Mouse (Mus musculus) spleen, postnatal 36 days (tissue): ENCODE data around the gene Gbgt1.
"Not testable (repeated sequence)": the region's sequence is repeated elsewhere in the genome, so short reads cannot be mapped to it uniquely, and the experiment has no call there.

Source experiments
- DNase-seq, 2 experiments: peaks; one replicate each; pipeline ENCODE4 v3.0.0; 2022; ENCODE audit warnings: low spot score in 2 of 2, mixed read lengths in 1 of 2

Gene Gbgt1

DNA sequence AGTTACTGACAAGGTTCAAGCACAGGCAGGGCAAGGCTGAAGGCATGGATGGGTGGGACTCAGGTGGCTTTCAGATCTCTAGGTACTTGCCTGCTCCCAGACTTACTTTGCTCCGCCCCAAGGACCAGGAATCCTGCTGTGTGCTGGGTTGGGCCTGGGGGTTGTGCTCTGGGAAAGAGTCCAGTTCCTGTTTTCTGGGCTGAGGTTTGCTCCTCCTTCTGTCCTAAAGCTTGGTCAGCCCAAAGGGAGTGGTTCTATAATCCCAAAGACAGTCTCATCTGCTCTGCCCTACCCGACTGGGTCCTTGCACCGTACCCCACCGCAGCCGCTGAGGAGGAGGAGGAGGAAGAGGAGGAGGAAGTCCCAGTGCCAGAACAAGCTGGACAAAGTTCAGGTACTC is at the start of gene Gbgt1:
Gene Gbgt1, plus strand, starts transcription at position 221 of the 400 bp plus-strand sequence.
- DNase-seq, result no peak

GRCm38 (mm10) chr2:28447315-28447670 is 49.4 kb upstream of the Gbgt1 start:
- DNase-seq, result no peak

- no peak for DNase-seq
Measured at GRCm38 (mm10) chr2:28451663-28452062, 45.0 kb upstream of the Gbgt1 start.

DNA sequence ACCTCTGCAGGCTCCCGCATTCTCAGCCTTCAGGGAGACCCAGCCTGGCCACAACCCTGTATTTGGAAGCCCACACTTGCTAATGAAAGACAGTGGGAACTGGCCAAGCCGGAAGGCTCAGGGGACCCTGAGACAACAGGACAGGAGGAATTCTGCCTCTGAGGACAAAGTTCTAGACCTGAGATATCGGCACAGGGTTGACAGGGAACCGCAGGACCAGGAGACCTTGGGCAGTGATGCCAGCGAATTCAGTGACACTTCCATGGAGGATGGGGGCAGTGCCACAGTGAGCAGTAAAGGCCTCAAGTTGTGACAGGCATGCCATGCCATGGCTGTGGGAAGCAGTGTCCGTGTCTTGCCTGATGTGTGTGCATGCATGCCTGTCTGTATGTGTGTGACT is 43.2 kb upstream of the Gbgt1 start:
- no peak for DNase-seq

GRCm38 (mm10) chr2:28456616-28457015 is 40.1 kb upstream of the Gbgt1 start:
- DNase-seq, result no peak

DNA sequence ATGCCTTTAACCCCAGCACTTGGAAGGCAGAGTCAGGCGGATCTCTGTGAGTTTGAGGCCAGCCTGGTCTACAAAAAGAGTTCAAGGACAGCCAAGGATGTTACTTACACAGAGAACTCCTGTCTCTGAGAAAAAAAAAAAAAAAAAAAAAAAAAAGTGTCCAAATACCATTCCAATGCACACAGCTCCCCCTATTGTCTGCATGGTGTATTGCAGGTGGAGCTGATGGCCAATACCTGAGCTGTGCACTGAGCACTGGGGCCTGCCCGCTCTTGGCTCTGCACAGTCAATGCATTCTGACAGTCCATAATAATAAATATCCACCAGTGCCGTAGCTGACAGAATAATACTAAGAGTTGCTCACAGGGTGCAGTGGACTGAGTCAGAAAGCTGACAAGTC is 32.8 kb upstream of the Gbgt1 start:
- DNase-seq, result peak; percentile 22 to 54

DNA sequence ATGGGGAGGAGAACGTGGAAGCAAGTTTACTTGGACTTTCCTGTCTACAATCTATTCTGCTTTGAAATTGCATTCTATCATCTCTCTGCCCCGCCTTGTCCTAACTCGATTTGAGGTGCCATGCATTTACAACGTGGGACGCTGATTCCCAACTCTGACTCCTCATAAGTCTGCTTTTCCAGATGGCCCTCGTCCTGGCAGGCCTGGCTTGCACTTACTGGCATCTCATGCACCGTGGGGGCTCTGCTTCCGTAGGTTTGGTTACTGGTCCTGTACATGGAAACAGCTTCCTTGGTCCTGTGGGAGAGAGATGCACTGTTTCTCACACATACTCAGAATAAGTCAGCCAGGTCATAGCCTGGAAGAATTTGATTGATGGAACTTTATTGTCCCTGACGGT is 31.8 kb upstream of the Gbgt1 start:
- no peak for DNase-seq

- DNase-seq, result peak; percentile 50 to 56
Measured at GRCm38 (mm10) chr2:28465836-28466518, 30.7 kb upstream of the Gbgt1 start, which contains the start of gene 1700007K13Rik. 1700007K13Rik (minus strand) TSS chr2:28466332.

DNA sequence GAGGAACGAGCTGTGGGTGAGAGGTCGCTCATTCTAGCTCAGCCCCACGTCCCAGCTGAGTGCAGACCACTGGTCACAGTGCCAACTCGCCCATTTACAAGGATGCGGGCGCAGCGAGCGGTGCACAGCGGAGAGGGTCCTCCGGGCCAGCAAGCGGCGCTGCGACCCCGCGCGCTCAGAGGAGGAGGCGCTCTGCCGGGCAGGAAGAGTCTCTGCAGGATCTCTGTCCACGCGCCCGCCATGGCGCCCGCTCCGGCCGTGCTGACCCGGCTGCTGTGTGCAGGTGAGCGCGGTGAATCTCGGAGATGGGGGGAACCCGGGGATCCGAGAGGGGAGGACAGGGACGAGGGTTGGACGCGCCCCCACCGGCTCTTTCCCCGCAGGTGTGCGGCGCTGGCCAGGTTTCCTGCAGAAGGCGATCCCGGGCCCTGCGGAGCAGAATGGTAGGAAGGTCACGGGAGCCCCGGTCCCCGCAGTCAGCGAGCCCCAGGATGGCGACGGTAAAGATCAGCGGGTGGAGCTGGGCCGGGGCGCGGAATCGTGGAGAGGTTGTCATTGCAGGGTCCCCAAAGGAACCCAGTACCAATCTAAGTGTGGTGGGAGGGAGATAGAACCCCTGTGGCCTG is 28.7 kb upstream of the Gbgt1 start, which contains the start of gene Mrps2:
Gene Mrps2, plus strand, starts transcription at position 207 of the 626 bp plus-strand sequence.
- peak; percentile 75 to 76 for DNase-seq

- DNase-seq, result no peak
Measured at GRCm38 (mm10) chr2:28468486-28469225, 28.0 kb upstream of the Gbgt1 start.

- DNase-seq, result no peak
Measured at GRCm38 (mm10) chr2:28469461-28469860, 27.2 kb upstream of the Gbgt1 start.

DNA sequence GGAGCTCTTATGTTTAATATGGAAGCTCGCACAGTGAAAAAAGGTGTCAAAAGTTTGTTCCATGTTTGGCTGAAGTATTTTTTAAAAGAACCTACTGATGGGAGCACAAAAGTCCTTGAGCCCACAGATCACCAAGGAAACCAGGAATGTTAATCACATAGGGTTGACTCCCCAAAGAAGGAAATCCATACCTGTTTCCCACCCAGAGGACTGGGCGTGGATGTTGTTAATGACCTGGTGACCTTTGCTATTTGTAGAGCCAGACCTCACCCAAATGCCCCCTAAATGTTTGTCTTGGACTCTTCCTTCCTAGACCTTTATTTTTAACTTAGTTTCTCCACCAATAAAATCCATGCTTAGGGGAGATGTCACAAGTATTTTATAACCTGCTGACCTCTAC is 26.1 kb upstream of the Gbgt1 start:
- no peak for DNase-seq

DNA sequence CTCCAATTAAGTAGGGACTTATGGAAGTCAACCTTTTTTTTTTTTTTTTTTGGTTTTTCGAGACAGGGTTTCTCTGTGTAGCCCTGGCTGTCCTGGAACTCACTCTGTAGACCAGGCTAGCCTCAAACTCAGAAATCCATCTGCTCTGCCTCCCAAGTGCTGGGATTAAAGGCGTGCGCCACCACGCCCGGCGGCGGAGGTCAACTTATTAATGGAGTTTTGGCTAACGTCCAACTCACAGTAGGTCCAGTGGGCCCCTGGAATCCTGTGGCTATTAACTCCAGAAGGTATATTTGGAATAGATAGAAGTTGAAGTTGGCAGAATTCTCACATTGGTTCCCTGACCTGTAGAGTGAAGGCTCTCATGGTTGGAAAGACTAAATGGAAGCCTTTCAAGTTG is 24.7 kb upstream of the Gbgt1 start:
- DNase-seq, result not testable (repeated sequence)

GRCm38 (mm10) chr2:28477993-28478392 is 18.7 kb upstream of the Gbgt1 start:
- DNase-seq, result not testable (repeated sequence)

DNA sequence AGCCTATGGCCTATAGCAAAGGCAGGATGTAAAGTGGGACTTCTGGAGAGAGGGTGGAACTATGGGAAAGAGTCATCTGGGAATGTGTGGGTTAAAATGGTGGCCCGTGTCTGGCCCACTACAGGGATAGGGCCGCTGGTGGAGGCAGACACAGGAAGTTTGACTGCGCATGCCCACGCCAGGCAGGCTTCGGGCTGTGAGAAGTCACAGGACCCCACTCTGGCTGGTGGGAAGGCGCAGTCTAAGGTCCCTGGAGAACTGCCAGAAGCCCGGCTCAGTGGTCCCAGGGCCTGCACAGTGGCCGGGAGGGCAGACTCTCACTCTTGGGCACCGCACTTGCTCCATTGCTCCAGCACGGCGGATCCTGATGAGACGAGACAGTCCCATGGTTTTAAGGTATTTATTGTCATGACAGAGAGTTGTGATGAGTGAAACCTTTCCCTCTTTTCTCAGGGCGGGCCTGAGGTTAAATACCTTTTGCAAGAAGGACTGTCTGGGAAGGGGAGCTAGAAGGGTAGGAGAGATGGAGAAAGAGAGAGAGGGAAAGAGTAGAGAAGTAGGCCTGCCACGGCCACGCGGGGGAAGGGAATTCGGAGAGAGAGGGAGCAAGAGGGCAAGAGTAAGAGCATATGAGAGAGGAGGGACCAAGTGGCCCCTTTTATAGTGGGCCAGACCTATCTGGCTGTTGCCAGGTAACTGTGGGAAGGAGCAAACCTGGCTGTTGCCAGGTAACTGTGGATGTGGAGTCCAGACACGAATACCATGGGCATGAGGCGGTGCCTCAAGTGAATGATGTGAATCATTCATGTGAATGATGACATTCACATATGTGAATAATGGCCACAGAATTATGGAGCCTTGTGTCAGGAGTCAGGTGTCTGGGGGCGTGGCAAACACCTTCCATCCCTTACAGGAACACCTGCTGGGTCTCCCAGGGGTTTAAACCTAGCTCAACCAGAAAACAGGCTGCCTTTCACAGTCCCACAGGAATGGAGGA is 17.2 kb upstream of the Gbgt1 start:
- DNase-seq, result no peak

DNA sequence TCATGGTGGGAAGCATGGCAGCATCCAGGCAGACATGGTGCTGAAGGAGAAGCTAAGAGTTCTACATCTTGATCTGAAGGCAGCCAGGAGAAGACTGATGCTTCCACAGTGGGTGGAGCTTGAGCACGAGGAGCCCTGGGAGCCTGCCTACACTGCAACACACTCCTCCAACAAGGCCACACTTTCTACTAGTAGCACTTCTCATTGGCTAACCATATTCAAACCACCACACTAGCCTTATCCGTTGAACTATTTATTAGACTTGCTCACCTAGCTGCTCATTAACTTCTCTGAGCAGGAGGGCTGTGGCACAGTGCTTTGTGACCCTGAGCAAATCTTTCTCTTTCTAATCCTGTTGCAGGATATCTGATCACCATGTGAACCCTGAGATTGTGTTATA is 12.8 kb upstream of the Gbgt1 start:
- DNase-seq, result no peak

DNA sequence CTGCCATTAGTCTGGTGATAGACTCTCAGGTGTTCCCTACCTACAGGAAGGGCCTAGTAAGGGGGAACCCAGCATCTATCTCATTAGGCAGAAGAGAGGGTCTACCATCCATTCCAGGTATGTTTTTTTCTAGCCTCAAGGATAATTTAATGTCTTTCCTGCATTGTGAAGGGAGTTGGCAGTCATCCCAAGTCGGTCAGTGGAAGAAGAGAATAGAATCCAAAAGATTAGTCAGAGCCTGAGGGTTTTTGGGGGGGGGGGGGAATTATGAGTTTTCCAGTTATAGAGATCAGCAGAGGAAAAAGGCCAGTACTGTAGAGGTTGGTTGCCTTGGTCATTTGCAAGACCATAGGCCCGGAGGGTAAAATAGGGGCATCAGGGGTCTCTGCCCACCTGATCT is 2.2 kb upstream of the Gbgt1 start:
- no peak for DNase-seq

- peak; percentile 36 to 60 for DNase-seq
Measured at GRCm38 (mm10) chr2:28495207-28495756, 1.4 kb upstream of the Gbgt1 start.

DNA sequence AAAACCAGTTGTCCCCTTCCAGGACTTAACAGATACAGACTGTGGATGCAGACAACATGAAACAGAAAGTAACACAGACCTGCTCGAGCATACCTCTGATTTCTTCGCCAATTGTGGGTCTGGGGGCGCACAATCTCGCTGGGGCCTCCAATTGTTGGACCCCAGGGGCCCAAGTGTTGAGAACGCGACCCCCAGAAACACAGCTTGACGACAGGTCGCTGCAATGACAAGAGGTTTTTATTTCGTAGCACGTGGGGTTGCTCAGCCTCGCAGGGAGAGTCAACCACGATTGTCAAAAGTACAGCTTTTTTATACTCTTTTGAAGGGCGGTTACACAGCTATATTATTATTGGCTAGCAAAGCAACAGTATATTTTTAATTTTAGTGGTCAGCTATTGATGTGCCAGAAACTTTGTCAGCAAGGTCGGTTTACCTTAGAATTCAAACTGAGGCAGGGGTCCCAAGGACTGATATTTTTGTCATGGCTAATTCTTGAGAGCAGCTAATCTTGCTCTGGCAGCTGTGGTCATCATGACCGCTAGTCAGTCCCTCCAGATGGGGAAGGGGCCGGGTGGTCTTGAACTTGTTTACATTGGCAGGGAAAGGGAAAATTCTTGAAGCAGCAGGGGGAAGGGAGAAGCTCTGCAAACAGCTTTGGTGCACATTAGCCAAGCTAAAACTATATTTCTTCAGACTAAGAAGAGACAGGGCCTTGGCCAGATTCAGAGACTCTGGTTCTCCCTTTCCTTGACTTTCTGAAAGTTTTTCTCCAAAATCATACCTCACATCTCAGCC is 693 bp upstream of the Gbgt1 start:
- DNase-seq, result no peak

DNA sequence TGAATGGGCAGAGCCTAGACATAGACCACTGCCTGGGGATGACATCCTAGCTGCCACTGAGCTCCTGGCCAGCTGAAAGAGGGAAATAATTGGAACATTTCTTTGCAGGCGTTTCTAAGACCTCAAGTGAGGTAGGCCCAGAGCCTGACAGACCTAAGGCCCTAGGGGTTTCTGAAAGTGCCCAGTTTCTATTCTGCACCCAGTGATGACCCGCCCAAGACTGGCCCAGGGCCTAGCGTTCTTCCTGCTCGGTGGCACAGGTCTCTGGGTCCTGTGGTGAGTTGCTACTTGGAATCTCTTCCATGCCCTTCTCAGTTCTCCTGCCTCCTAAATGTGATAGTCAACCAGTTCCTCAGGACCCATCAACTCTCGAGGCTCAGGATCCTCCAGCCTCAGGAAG is 870 bp downstream of the Gbgt1 start:
- DNase-seq, result no peak
